Mouse (Mus musculus): ENCODE measurements around the gene Khdc1b. TPM values are rescaled to one million over a fixed set of nuclear protein-coding genes. Genes with fewer than 3 reads are reported as not detected.

Khdc1b gene
- polyA plus RNA-seq, 1 experiment from 2014 or later: 0.08 TPM

DNA sequence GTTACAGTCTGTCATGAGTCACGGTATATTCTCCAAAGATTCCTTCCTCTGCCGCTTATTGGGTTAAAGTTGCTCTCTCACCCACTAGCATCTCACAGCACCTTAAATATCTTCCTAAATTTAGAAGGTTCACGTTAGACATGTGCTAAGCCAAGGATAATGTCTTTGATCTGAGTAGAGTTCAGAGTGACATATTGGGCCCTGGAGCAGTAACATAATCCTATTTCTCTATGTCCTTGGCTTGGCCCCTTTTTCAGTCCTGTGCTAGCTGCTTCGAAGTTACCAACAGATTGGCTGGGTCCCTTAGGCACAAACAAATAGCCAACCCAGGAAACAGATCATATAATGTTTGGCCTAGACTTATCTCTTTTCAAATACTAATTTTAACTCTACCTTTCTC is 44.7 kb downstream of the Khdc1b start:
- no peak for ATAC-seq (ENCODE audit: insufficient read depth)
- Histone ChIP-seq H3K36me3 (ENCODE audit: insufficient read depth) (no peaks in the 10 kb centered on the region), H3K4me2 (no peak overlapping the region), H3K9me3 (ENCODE audit: low read depth, low read length) (no peaks in the 10 kb centered on the region), H3K4me3 (ENCODE audit: low read depth, low read length) (no peak overlapping the region), H3K27me3 (ENCODE audit: insufficient read depth, low read length) (no peaks in the 10 kb centered on the region), H3K27ac (ENCODE audit: low read depth) (no peak overlapping the region), H3K9ac (no peak overlapping the region), H3K4me1 (ENCODE audit: insufficient read depth) (no peaks in the 10 kb centered on the region)
- 61% methylated on average over 4 of the region's 4 CpGs for WGBS
- no peak for DNase-seq
- TF ChIP-seq CTCF (IDR thresholded peaks at IDR 0.05; ENCODE audit: low read depth): no peak

DNA sequence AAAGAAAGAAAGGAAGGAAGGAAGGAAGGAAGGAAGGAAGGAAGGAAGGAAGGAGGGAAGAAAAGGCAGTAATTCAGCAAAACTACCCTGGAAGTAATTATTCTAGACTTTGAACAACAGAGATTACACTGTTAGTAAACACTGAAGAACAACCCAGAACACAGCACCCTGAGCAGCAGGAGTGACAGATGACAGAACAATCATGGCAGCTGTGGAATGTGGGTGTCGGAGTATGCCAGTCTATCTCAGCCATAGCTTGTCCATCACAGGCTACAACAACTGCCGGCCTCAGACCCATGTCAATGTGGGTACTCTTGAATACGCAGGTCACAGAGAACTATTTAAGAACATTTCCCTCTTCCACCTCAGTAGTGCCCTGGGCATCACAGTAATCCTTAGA is 48.3 kb downstream of the Khdc1b start:
- no peak for TF ChIP-seq CTCF (IDR thresholded peaks at IDR 0.05; ENCODE audit: low read depth)
- Histone ChIP-seq H3K9ac (no peak overlapping the region), H3K4me1 (ENCODE audit: insufficient read depth) (no peaks in the 10 kb centered on the region), H3K9me3 (ENCODE audit: low read depth, low read length) (no peaks in the 10 kb centered on the region), H3K36me3 (ENCODE audit: insufficient read depth) (no peaks in the 10 kb centered on the region), H3K27ac (ENCODE audit: low read depth) (no peak overlapping the region), H3K4me2 (no peak overlapping the region), H3K27me3 (ENCODE audit: insufficient read depth, low read length) (no peaks in the 10 kb centered on the region), H3K4me3 (ENCODE audit: low read depth, low read length) (no peak overlapping the region)
- no peak for DNase-seq
- WGBS: 81% methylated on average over 3 of the region's 3 CpGs
- ATAC-seq (ENCODE audit: insufficient read depth): no peak

DNA sequence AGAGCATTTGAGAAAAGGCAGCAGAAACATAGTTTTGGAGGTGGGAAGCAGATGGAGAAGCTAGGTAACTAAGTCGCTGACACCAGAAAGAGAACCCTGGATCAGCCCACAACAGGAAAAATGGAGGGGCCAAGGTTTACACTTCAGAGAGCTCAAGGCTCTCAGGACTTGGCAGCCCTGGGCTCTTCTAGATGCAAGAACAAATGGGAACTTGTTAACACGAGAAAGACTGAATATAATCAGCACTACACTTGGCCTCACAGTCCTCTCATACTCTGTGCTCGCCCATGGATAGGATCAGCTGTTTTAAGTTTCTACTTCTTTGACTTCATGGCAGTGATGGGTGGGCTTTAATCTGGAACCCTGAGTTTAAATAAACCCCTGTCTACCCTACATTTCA is 51.5 kb downstream of the Khdc1b start:
- Histone ChIP-seq H3K9me3 (ENCODE audit: low read depth, low read length) (no peaks in the 10 kb centered on the region), H3K27me3 (ENCODE audit: insufficient read depth, low read length) (no peaks in the 10 kb centered on the region), H3K4me2 (no peak overlapping the region), H3K9ac (no peak overlapping the region), H3K4me1 (ENCODE audit: insufficient read depth) (no peaks in the 10 kb centered on the region), H3K36me3 (ENCODE audit: insufficient read depth) (no peaks in the 10 kb centered on the region), H3K4me3 (ENCODE audit: low read depth, low read length) (no peak overlapping the region), H3K27ac (ENCODE audit: low read depth) (no peak overlapping the region)
- WGBS: 49% methylated on average over 3 of the region's 3 CpGs
- DNase-seq (no peak), ATAC-seq (ENCODE audit: insufficient read depth) (no peak)
- no peak for TF ChIP-seq CTCF (IDR thresholded peaks at IDR 0.05; ENCODE audit: low read depth)

Other genes with a start within 250 kb of the Khdc1b start
- 8.4 and 8.9 TPM in 2 replicates for gene Tmem14a, start 165.0 kb upstream of the Khdc1b start, polyA plus RNA-seq (2014; fragmentation: Nextera tagmentation; extraction: Ambion mirVana)
- 0.45 and 0.55 TPM in 2 replicates for gene Gsta3, start 143.0 kb upstream of the Khdc1b start, polyA plus RNA-seq (2014; fragmentation: Nextera tagmentation; extraction: Ambion mirVana)
- not detected in 2 replicates for gene Khdc1a, start 33.9 kb upstream of the Khdc1b start, polyA plus RNA-seq (2014; fragmentation: Nextera tagmentation; extraction: Ambion mirVana)
- gene Khdc1c, start 15.2 kb upstream of the Khdc1b start, polyA plus RNA-seq (2014; fragmentation: Nextera tagmentation; extraction: Ambion mirVana): not detected in 2 replicates

Measured in lung, embryonic 14.5 days (tissue).